ENCODE assay signal across 9 mouse cellular contexts in genomic region chr3:119154604-119155444, GRCm38 (mm10).
DNase-seq lines count a peak whose midpoint lies in the region; ATAC-seq and TF ChIP-seq lines count a peak whose summit lies in the region.
"Had no signal": no experiment of that assay in that cellular context is flagged by ENCODE, and none has a peak within 500 bp of the region (broad histone marks: within the 10 kb centered on the region; RNA-seq: fewer than 3 reads in every experiment).

No protein-coding gene starts in this region.

- intact Hi-C loops in left cerebral cortex, adult 2 months (cut with DNase I): no loop called here
- intact Hi-C loops in gastrocnemius, postnatal 36 days (cut with DNase I): no loop called here

- no peaks in the 10 kb centered on the region for H3K36me3 ChIP-seq in hindbrain, embryonic 12.5 days
- no peaks in the 10 kb centered on the region for H3K36me3 ChIP-seq in neural tube, embryonic 13.5 days

- peak overlapping the region; percentile 29; the same call in 1 of the 2 replicates for H3K4me3 ChIP-seq in left cerebral cortex, adult 2 months
- H3K4me3 ChIP-seq in hindbrain, embryonic 12.5 days: peak overlapping the region; percentile 21
- H3K4me3 ChIP-seq in neural tube, embryonic 13.5 days: peak overlapping the region; percentile 27
- H3K4me3 ChIP-seq: myocyte had no signal

- H3K4me2 ChIP-seq in hindbrain, embryonic 12.5 days (replicated peaks): peak overlapping the region; percentile 41
- H3K4me2 ChIP-seq in neural tube, embryonic 13.5 days: peak overlapping the region; percentile 59

- no peaks in the 10 kb centered on the region for H3K9me3 ChIP-seq in hindbrain, embryonic 12.5 days (replicated peaks)
- H3K9me3 ChIP-seq in neural tube, embryonic 13.5 days: no peaks in the 10 kb centered on the region

- ATAC-seq in hindbrain, embryonic 12.5 days (ENCODE audit: low FRiP score): peak; percentile 91
- ATAC-seq in neural tube, embryonic 13.5 days (ENCODE audit: low read depth): peak; percentile 94

- H3K9ac ChIP-seq in hindbrain, embryonic 12.5 days: peak overlapping the region; percentile 49
- H3K9ac ChIP-seq in neural tube, embryonic 13.5 days: peak overlapping the region; percentile 44

- H3K4me1 ChIP-seq in hindbrain, embryonic 12.5 days: peaks cover 8% of the 10 kb centered on the region
- H3K4me1 ChIP-seq in neural tube, embryonic 13.5 days (replicated peaks): peaks cover 17% of the 10 kb centered on the region

- DNase-seq in adrenal gland, postnatal 10 days: peak; percentile 7
- DNase-seq in adrenal gland, adult 18-20 months (ENCODE audit: low spot score in 2 of 2): no peak
- DNase-seq in left cerebral cortex, adult 2 months (ENCODE audit: extremely low spot score in 1 of 2, low spot score in 2 of 2): no peak
- DNase-seq in left cerebral cortex, adult 8-10 months (ENCODE audit: low spot score in 2 of 2): no peak
- no peak for DNase-seq in gastrocnemius, postnatal 36 days
- DNase-seq in ovary, adult 18-20 months (ENCODE audit: low spot score): no peak

- 13% methylated on average over 17 of the region's 17 CpGs for WGBS in hindbrain, embryonic 12.5 days
- 9% methylated on average over 17 of the region's 17 CpGs for WGBS in neural tube, embryonic 13.5 days

- peaks cover 8% of the 10 kb centered on the region for H3K27me3 ChIP-seq in hindbrain, embryonic 12.5 days
- H3K27me3 ChIP-seq in neural tube, embryonic 13.5 days: no peaks in the 10 kb centered on the region

- no peak overlapping the region for H3K27ac ChIP-seq in left cerebral cortex, adult 2 months
- peak overlapping the region; percentile 66 for H3K27ac ChIP-seq in hindbrain, embryonic 12.5 days
- H3K27ac ChIP-seq in neural tube, embryonic 13.5 days (replicated peaks): peak overlapping the region; percentile 63

- no peak for TF ChIP-seq CTCF in left cerebral cortex, adult 2 months (IDR thresholded peaks at IDR 0.05)
